Mouse (Mus musculus) limb, embryonic 12.5 days (tissue): ENCODE data around the gene Mypn. TPM values are rescaled to one million over a fixed set of nuclear protein-coding genes. Genes with fewer than 3 reads are reported as not detected.

Experiments
- ATAC-seq: fragments of 200-750 bp; cut with Nextera tagmentation; 2 replicates; pipeline ENCODE4 v1.8.0; 2017; ENCODE audit warnings: low read depth, moderate TSS enrichment; ENCODE audit not compliant: insufficient number of reproducible peaks, insufficient read depth, low FRiP score, low TSS enrichment
- H3K27ac ChIP-seq: fragments of 300-500 bp; sonication (generic); 2 replicates; pipeline ENCODE4 v1.5.1; 2016; ENCODE audit warnings: mild to moderate bottlenecking, moderate library complexity
- H3K27me3 ChIP-seq: fragments of 300-500 bp; sonication (generic); 2 replicates; pipeline ENCODE4 v1.6.1; 2016; ENCODE audit warnings: mild to moderate bottlenecking, moderate library complexity
- H3K36me3 ChIP-seq: fragments of 300-500 bp; sonication (generic); 2 replicates; pipeline ENCODE4 v1.6.1; 2016; ENCODE audit warnings: mild to moderate bottlenecking, moderate library complexity
- H3K4me1 ChIP-seq: fragments of 300-500 bp; sonication (generic); replicated peaks from 2 replicates; pipeline ENCODE4 v1.6.1; 2016
- H3K4me2 ChIP-seq: fragments of 300-500 bp; sonication (generic); 2 replicates; pipeline ENCODE4 v1.6.1; 2016; ENCODE audit warnings: mild to moderate bottlenecking, moderate library complexity
- H3K4me3 ChIP-seq: fragments of 300-500 bp; sonication (generic); replicated peaks from 2 replicates; pipeline ENCODE4 v1.5.1; 2016; ENCODE audit warnings: mild to moderate bottlenecking
- H3K9ac ChIP-seq: fragments of 300-500 bp; sonication (generic); replicated peaks from 2 replicates; pipeline ENCODE4 v1.6.1; 2016; ENCODE audit warnings: mild to moderate bottlenecking, moderate library complexity
- H3K9me3 ChIP-seq: fragments of 300-500 bp; sonication (generic); 2 replicates; pipeline ENCODE4 v1.6.1; 2016; ENCODE audit warnings: mild to moderate bottlenecking, moderate library complexity
- WGBS: fragments of 180-500 bp; shearing (Covaris S2); methylation state at CpG from one replicate; pipeline ENCODE4 v1.1.7; 2016; 5-methylcytosine and 5-hydroxymethylcytosine counted together
- polyA plus RNA-seq: library from polyadenylated mRNA; unstranded; fragments of >200 nt; fragmentation: Nextera tagmentation; extraction: Ambion mirVana; gene quantifications from 2 replicates; pipeline ENCODE4 v1.2.1, GENCODE M21; 2016

Mypn gene
- polyA plus RNA-seq, 1 experiment from 2014 or later, result 1.4 TPM

GRCm38 (mm10) chr10:63100657-63101056, 103.1 kb downstream of the Mypn start:
- peaks cover 13% of the 10 kb centered on the region for H3K4me1 ChIP-seq
- no peaks in the 10 kb centered on the region for H3K9me3 ChIP-seq
- no peaks in the 10 kb centered on the region for H3K36me3 ChIP-seq
- H3K27me3 ChIP-seq, result peaks cover 36% of the 10 kb centered on the region
- peak overlapping the region; percentile 92 for H3K4me2 ChIP-seq
- WGBS, result 15% methylated on average over 9 of the region's 9 CpGs
- H3K9ac ChIP-seq, result peak overlapping the region; percentile 69
- no peak overlapping the region for H3K27ac ChIP-seq
- ATAC-seq, result no peak
- peak overlapping the region; percentile 61 for H3K4me3 ChIP-seq

GRCm38 (mm10) chr10:63099941-63100562, 103.7 kb downstream of the Mypn start:
- no peaks in the 10 kb centered on the region for H3K36me3 ChIP-seq
- ATAC-seq, result peak; percentile 75
- H3K9me3 ChIP-seq, result no peaks in the 10 kb centered on the region
- WGBS, result under 1% methylated on average over 62 of the region's 62 CpGs
- H3K4me3 ChIP-seq, result peak overlapping the region; percentile 61
- peaks cover 13% of the 10 kb centered on the region for H3K4me1 ChIP-seq
- no peak overlapping the region for H3K27ac ChIP-seq
- peak overlapping the region; percentile 69 for H3K9ac ChIP-seq
- peaks cover 36% of the 10 kb centered on the region for H3K27me3 ChIP-seq
- peak overlapping the region; percentile 92 for H3K4me2 ChIP-seq

GRCm38 (mm10) chr10:63099521-63099920, 104.2 kb downstream of the Mypn start, which contains the start of gene Atoh7:
Atoh7 (plus strand) TSS chr10:63099651.
- Histone ChIP-seq H3K9me3 (no peaks in the 10 kb centered on the region), H3K4me1 (peaks cover 13% of the 10 kb centered on the region), H3K27ac (no peak within 1 kb of the TSS), H3K4me3 (peak within 1 kb of the TSS; percentile 61), H3K36me3 (no peaks in the 10 kb centered on the region), H3K9ac (peak within 1 kb of the TSS; percentile 69), H3K27me3 (peaks cover 36% of the 10 kb centered on the region), H3K4me2 (peak within 1 kb of the TSS; percentile 92)
- 3% methylated on average over 16 of the region's 16 CpGs for WGBS
- ATAC-seq, result no peak

GRCm38 (mm10) chr10:63098191-63098590, 105.6 kb downstream of the Mypn start:
- Histone ChIP-seq H3K27ac (no peak overlapping the region), H3K9me3 (no peaks in the 10 kb centered on the region), H3K27me3 (peaks cover 36% of the 10 kb centered on the region), H3K4me3 (no peak overlapping the region), H3K4me2 (no peak overlapping the region), H3K9ac (no peak overlapping the region), H3K36me3 (no peaks in the 10 kb centered on the region), H3K4me1 (peaks cover 13% of the 10 kb centered on the region)
- no peak for ATAC-seq
- WGBS, result 63% methylated on average over 12 of the region's 12 CpGs

- H3K9ac ChIP-seq, result no peak overlapping the region
- H3K9me3 ChIP-seq, result no peaks in the 10 kb centered on the region
- peaks cover 17% of the 10 kb centered on the region for H3K4me1 ChIP-seq
- H3K27me3 ChIP-seq, result peaks cover 34% of the 10 kb centered on the region
- WGBS, result 24% methylated on average over 2 of the region's 2 CpGs
- no peaks in the 10 kb centered on the region for H3K36me3 ChIP-seq
- ATAC-seq, result no peak
- H3K4me2 ChIP-seq, result no peak overlapping the region
- H3K27ac ChIP-seq, result no peak overlapping the region
- H3K4me3 ChIP-seq, result no peak overlapping the region
These were observed 107.0 kb downstream of the Mypn start for GRCm38 (mm10) chr10:63096757-63097156.

- ATAC-seq, result no peak
- Histone ChIP-seq H3K27me3 (peaks cover 24% of the 10 kb centered on the region), H3K4me3 (no peak overlapping the region), H3K9me3 (no peaks in the 10 kb centered on the region), H3K4me1 (peaks cover 14% of the 10 kb centered on the region), H3K4me2 (no peak overlapping the region), H3K9ac (no peak overlapping the region), H3K36me3 (no peaks in the 10 kb centered on the region), H3K27ac (no peak overlapping the region)
- 53% methylated on average over 10 of the region's 10 CpGs for WGBS
These were observed 110.9 kb downstream of the Mypn start for GRCm38 (mm10) chr10:63092616-63093550.

GRCm38 (mm10) chr10:63091915-63092314, 111.8 kb downstream of the Mypn start:
- no peak for ATAC-seq
- Histone ChIP-seq H3K4me2 (no peak overlapping the region), H3K9me3 (no peaks in the 10 kb centered on the region), H3K36me3 (no peaks in the 10 kb centered on the region), H3K27ac (no peak overlapping the region), H3K27me3 (peaks cover 19% of the 10 kb centered on the region), H3K4me1 (peaks cover 14% of the 10 kb centered on the region), H3K9ac (no peak overlapping the region), H3K4me3 (no peak overlapping the region)
- 57% methylated on average over 7 of the region's 7 CpGs for WGBS

- 7% methylated on average over 26 of the region's 26 CpGs for WGBS
- no peak overlapping the region for H3K27ac ChIP-seq
- no peaks in the 10 kb centered on the region for H3K9me3 ChIP-seq
- no peaks in the 10 kb centered on the region for H3K36me3 ChIP-seq
- peaks cover 19% of the 10 kb centered on the region for H3K27me3 ChIP-seq
- peaks cover 14% of the 10 kb centered on the region for H3K4me1 ChIP-seq
- peak overlapping the region; percentile 33 for H3K4me3 ChIP-seq
- no peak for ATAC-seq
- peak overlapping the region; percentile 47; the same call in 1 of the 2 replicates for H3K9ac ChIP-seq
- peak overlapping the region; percentile 57 for H3K4me2 ChIP-seq
These were observed 113.8 kb downstream of the Mypn start for GRCm38 (mm10) chr10:63089758-63090571.

GRCm38 (mm10) chr10:63089103-63089757, 114.5 kb downstream of the Mypn start:
- Histone ChIP-seq H3K4me3 (peak overlapping the region; percentile 33), H3K36me3 (no peaks in the 10 kb centered on the region), H3K27ac (no peak overlapping the region), H3K4me2 (peak overlapping the region; percentile 57), H3K27me3 (peaks cover 19% of the 10 kb centered on the region), H3K9me3 (no peaks in the 10 kb centered on the region), H3K9ac (no peak overlapping the region), H3K4me1 (peaks cover 14% of the 10 kb centered on the region)
- no peak for ATAC-seq
- WGBS, result 40% methylated on average over 8 of the region's 8 CpGs

GRCm38 (mm10) chr10:63086304-63086703, 117.4 kb downstream of the Mypn start:
- Histone ChIP-seq H3K4me2 (no peak overlapping the region), H3K27me3 (peaks cover 19% of the 10 kb centered on the region), H3K9me3 (no peaks in the 10 kb centered on the region), H3K27ac (no peak overlapping the region), H3K9ac (no peak overlapping the region), H3K4me3 (no peak overlapping the region), H3K36me3 (no peaks in the 10 kb centered on the region), H3K4me1 (peaks cover 9% of the 10 kb centered on the region)
- WGBS, result 77% methylated on average over 10 of the region's 10 CpGs
- no peak for ATAC-seq
